Comparison of ENCODE assay signal across 15 mouse cellular contexts in the genomic region with DNA sequence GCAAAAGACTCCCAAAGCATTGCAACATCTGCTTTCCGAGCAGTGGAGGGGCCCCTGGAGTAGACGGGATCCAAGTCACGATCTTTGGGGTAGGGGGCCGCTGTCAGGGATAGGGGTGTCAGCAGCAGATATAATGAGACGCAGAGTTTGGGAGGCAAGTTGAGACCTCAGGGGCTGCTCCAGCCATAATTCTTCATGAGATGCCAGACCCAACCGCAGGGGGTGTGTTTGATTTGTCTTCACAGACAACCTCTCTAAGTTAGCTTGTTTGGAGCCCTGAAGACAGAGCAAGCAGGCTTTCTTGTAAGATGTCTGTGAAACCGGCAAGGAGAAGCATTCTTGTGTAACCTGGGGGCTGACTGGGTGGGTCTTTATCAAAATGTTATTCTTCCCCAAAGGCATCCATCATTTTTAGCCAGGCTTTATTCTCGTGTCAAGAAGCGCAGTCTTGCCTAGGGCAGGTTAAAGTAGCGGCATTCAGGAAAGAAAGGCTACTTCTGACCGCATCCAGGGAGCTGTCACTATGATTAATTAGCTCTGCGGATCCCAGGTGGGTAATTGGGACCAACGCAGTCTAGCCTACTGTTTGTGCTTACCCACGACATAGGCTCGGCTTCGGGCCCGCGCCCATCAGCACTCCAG.
DNase-seq lines count a peak whose midpoint lies in the region; ATAC-seq and TF ChIP-seq lines count a peak whose summit lies in the region.
"Had no signal": no experiment of that assay in that cellular context is flagged by ENCODE, and none has a peak within 500 bp of the region (broad histone marks: within the 10 kb centered on the region; RNA-seq: fewer than 3 reads in every experiment).

No protein-coding gene starts in this region.

- ATAC-seq in stomach, embryonic 14.5 days (ENCODE audit: insufficient number of reproducible peaks, insufficient read depth, low FRiP score, low read depth): peak; percentile 72; the same call in 1 of the 2 replicates
- ATAC-seq in stomach, postnatal 0 days (ENCODE audit: low FRiP score, low TSS enrichment): no peak
- ATAC-seq in limb, embryonic 11.5 days (ENCODE audit: insufficient number of reproducible peaks, low FRiP score, low TSS enrichment, low read depth): no peak
- ATAC-seq: forebrain, postnatal 0 days; intestine, embryonic 16.5 days; liver, postnatal 0 days had no signal

- TF ChIP-seq CTCF in stomach, postnatal 0 days (IDR thresholded peaks at IDR 0.05; ENCODE audit: low read depth): no peak

- H3K27me3 ChIP-seq in stomach, embryonic 14.5 days (ENCODE audit: control insufficient read depth, insufficient read depth, low read length): no peaks in the 10 kb centered on the region
- H3K27me3 ChIP-seq in stomach, postnatal 0 days (ENCODE audit: control insufficient read depth, insufficient read depth, low read length): no peaks in the 10 kb centered on the region
- no peaks in the 10 kb centered on the region for H3K27me3 ChIP-seq in hindbrain, embryonic 10.5 days (ENCODE audit: insufficient read depth, poor library complexity, severe bottlenecking)
- H3K27me3 ChIP-seq in limb, embryonic 11.5 days (ENCODE audit: control insufficient read depth, insufficient read depth, low read length): no peaks in the 10 kb centered on the region
- H3K27me3 ChIP-seq: limb, embryonic 13.5 days had no signal

- H3K9me3 ChIP-seq in stomach, embryonic 14.5 days (ENCODE audit: control insufficient read depth, low read depth, low read length): no peaks in the 10 kb centered on the region
- no peaks in the 10 kb centered on the region for H3K9me3 ChIP-seq in stomach, postnatal 0 days (ENCODE audit: control insufficient read depth, low read length)
- no peaks in the 10 kb centered on the region for H3K9me3 ChIP-seq in hindbrain, embryonic 10.5 days
- H3K9me3 ChIP-seq in limb, embryonic 11.5 days (ENCODE audit: control insufficient read depth, low read length): no peaks in the 10 kb centered on the region
- H3K9me3 ChIP-seq: limb, embryonic 13.5 days had no signal

- no peak overlapping the region for H3K4me2 ChIP-seq in stomach, embryonic 14.5 days (replicated peaks; ENCODE audit: low read depth, low read length)
- no peak overlapping the region for H3K4me2 ChIP-seq in stomach, postnatal 0 days (replicated peaks; ENCODE audit: low read depth)
- H3K4me2 ChIP-seq in limb, embryonic 11.5 days (ENCODE audit: low read depth, severe bottlenecking): no peak overlapping the region
- H3K4me2 ChIP-seq: limb, embryonic 13.5 days had no signal

- H3K27ac ChIP-seq in stomach, embryonic 14.5 days (ENCODE audit: low read length): no peak overlapping the region
- H3K27ac ChIP-seq in stomach, postnatal 0 days (replicated peaks): no peak overlapping the region
- peak overlapping the region; percentile 76 for H3K27ac ChIP-seq in hindbrain, embryonic 10.5 days
- H3K27ac ChIP-seq in limb, embryonic 11.5 days (replicated peaks; ENCODE audit: low read depth, low read length): no peak overlapping the region
- H3K27ac ChIP-seq: limb, embryonic 13.5 days had no signal

- TF ChIP-seq EP300 in stomach, postnatal 0 days (optimal IDR thresholded peaks at IDR 0.05): no peak

- H3K4me1 ChIP-seq in stomach, embryonic 14.5 days (ENCODE audit: control insufficient read depth, insufficient read depth, low read length): no peaks in the 10 kb centered on the region
- no peaks in the 10 kb centered on the region for H3K4me1 ChIP-seq in stomach, postnatal 0 days (replicated peaks; ENCODE audit: control insufficient read depth, insufficient read depth)
- H3K4me1 ChIP-seq in hindbrain, embryonic 10.5 days (replicated peaks): peaks cover 36% of the 10 kb centered on the region
- H3K4me1 ChIP-seq in limb, embryonic 11.5 days (ENCODE audit: control insufficient read depth, insufficient read depth, low read length): no peaks in the 10 kb centered on the region
- H3K4me1 ChIP-seq: limb, embryonic 13.5 days had no signal

- H3K36me3 ChIP-seq in stomach, embryonic 14.5 days (ENCODE audit: control insufficient read depth, insufficient read depth, low read length): no peaks in the 10 kb centered on the region
- no peaks in the 10 kb centered on the region for H3K36me3 ChIP-seq in stomach, postnatal 0 days (ENCODE audit: control insufficient read depth, insufficient read depth, low read length)
- no peaks in the 10 kb centered on the region for H3K36me3 ChIP-seq in hindbrain, embryonic 10.5 days
- no peaks in the 10 kb centered on the region for H3K36me3 ChIP-seq in limb, embryonic 11.5 days (ENCODE audit: control insufficient read depth, insufficient read depth, low read length)
- H3K36me3 ChIP-seq: limb, embryonic 13.5 days had no signal

- 18% methylated on average over 18 of the region's 18 CpGs for WGBS in stomach, embryonic 14.5 days
- 20% methylated on average over 18 of the region's 18 CpGs for WGBS in stomach, postnatal 0 days
- 40% methylated on average over 18 of the region's 18 CpGs for WGBS in hindbrain, embryonic 10.5 days
- 35% methylated on average over 18 of the region's 18 CpGs for WGBS in limb, embryonic 11.5 days

- DNase-seq in stomach, postnatal 0 days (ENCODE audit: low spot score): no peak
- DNase-seq in hindbrain, embryonic 10.5 days (ENCODE audit: low spot score): peak; percentile 71
- peak; percentile 52 for DNase-seq in limb, embryonic 11.5 days (ENCODE audit: low spot score)
- DNase-seq in spleen, postnatal 10 days (ENCODE audit: low spot score in 2 of 2): no peak
- DNase-seq in gastrocnemius, postnatal 10 days: no peak
- DNase-seq in left cerebral cortex, adult 18-20 months (ENCODE audit: low spot score in 2 of 2): no peak
- DNase-seq in urinary bladder, adult 2 months (ENCODE audit: low spot score): no peak
- DNase-seq: adrenal gland, postnatal 25 days; cerebellum, postnatal 14 days; forebrain, postnatal 0 days; kidney, postnatal 4 days; liver, postnatal 0 days had no signal

- no peak overlapping the region for H3K9ac ChIP-seq in stomach, embryonic 14.5 days (replicated peaks; ENCODE audit: low read depth, low read length)
- H3K9ac ChIP-seq in stomach, postnatal 0 days (ENCODE audit: low read length): no peak overlapping the region
- H3K9ac ChIP-seq in limb, embryonic 11.5 days (ENCODE audit: low read length): no peak overlapping the region
- H3K9ac ChIP-seq: forebrain, postnatal 0 days; limb, embryonic 13.5 days; liver, postnatal 0 days had no signal

- no peak overlapping the region for H3K4me3 ChIP-seq in stomach, embryonic 14.5 days (ENCODE audit: low read depth, low read length)
- no peak overlapping the region for H3K4me3 ChIP-seq in stomach, postnatal 0 days (ENCODE audit: low read depth, low read length)
- H3K4me3 ChIP-seq in hindbrain, embryonic 10.5 days: no peak overlapping the region
- no peak overlapping the region for H3K4me3 ChIP-seq in limb, embryonic 11.5 days (ENCODE audit: low read depth, low read length)
- H3K4me3 ChIP-seq: limb, embryonic 13.5 days had no signal

Comparison
In these comparisons a context has a peak if more than half of its experiments do, and no peak if none do; other contexts are left out.
1. DNase-seq: peak in hindbrain, embryonic 10.5 days (single experiment) and limb, embryonic 11.5 days (single experiment); none in stomach, postnatal 0 days (single experiment), spleen, postnatal 10 days (0 of 2), gastrocnemius, postnatal 10 days (single experiment), left cerebral cortex, adult 18-20 months (0 of 2) and urinary bladder, adult 2 months (single experiment).